Mouse (Mus musculus) cerebellum, postnatal 25 days (tissue): ENCODE measurements at regions not wholly inside any gene's neighbourhood (a gene's known extent, or its start where the extent isn't known, plus 50 kb on each side); places are given as distances from the start of the nearest gene placed in this dataset.
"Not testable (repeated sequence)": the region's sequence is repeated elsewhere in the genome, so short reads cannot be mapped to it uniquely, and the experiment has no call there.

ENCODE experiments used
- DNase-seq, 2 experiments: peaks; one replicate each; pipeline ENCODE4 v3.0.0; 2021; ENCODE audit warnings: mixed read lengths in 2 of 2

DNA sequence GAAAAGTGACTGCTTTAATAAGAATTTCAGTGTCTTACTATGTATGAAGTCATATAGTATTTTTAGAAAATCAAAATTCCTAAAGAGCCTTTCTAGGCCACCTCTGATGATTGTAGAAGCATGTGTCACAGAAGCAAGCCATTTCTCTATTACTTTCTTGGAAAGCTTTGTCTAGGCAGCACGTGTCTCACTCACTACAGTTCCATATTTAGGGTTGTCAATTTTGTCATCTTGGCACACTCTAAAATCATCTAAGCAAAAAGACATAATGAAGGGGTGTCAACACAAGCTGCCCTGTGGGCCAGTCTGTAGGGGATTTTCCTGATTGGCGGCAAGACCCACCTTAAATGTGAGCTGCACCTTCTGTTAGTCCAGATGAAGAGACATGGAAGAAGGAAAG lies 723.1 kb upstream of the Brinp1 start:
- DNase-seq = no peak

DNA sequence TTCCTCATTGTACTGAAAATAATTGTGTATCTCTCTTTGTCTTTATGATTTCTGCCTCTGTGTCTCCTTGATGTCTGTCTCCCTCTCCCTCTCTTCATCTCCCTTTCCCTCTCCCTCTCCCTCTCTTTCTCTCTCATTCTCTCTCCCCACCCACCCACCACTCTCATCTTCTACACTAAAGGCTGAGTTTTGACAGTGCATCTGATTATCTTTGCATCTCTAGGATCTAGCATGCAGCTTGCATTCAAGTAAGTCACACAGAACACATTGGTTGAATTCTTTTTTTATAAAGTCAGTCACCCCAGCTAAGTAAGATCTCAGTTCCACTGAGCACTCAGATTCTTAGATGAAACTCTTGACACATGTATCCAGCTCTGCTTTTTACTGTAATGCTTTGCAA lies 719.3 kb upstream of the Brinp1 start:
- no peak for DNase-seq

DNA sequence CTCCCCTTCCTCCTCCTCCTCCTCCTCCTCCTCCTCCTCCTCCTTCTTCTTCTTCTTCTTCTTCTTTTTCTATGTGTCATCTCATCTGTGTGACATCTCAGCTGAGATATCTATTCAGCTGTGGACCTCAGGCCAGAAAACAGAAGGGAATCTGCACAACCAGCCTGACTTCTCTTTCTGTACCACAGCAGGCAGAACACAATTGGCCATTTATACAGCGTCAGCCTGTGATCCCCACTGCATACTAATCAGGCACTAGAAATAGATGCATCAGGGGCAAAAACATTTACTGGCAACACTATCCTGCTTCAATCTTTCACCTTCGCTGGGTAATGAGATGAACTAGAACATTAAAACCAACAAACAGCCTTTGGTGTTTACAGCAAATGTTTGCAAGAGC lies 674.7 kb upstream of the Brinp1 start:
- no peak for DNase-seq

DNA sequence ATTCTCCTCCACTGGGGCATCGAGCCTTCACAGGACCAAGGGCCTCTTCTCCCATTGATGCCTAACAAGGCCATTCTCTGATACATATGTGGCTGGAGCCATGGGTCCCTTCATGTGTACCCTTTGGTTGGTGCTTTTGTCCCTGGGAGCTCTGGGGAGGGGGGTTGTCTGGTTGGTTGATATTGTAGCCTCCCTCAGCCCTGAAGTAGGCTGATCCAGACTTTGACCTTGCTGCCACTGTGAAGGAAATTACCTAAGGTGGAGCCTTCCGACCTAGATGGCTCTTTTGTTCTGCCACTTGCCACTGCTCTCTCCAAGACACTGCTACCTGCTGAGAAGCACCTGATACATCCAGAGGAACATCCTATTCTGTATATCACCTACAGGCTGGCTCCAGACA lies 672.2 kb upstream of the Brinp1 start:
- DNase-seq = not testable (repeated sequence)

DNA sequence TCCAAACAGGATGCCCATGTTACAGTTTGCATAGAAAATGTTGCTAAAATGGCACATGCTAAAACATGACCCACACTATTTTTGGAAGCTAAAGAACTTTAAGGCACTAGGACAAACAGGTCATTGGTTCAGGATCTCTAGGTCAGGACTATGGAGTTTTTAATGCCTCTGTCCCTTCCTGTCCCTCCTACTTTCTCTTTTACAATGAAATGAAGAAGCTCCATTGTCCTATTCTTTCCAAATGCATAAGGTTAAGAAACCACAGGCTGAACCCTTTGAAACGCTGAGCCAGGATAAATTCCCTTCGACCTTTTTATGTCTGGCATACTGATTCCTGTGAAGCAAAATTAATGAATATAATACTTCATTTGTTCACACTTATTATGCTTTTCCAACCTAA lies 671.6 kb upstream of the Brinp1 start:
- no peak for DNase-seq

DNA sequence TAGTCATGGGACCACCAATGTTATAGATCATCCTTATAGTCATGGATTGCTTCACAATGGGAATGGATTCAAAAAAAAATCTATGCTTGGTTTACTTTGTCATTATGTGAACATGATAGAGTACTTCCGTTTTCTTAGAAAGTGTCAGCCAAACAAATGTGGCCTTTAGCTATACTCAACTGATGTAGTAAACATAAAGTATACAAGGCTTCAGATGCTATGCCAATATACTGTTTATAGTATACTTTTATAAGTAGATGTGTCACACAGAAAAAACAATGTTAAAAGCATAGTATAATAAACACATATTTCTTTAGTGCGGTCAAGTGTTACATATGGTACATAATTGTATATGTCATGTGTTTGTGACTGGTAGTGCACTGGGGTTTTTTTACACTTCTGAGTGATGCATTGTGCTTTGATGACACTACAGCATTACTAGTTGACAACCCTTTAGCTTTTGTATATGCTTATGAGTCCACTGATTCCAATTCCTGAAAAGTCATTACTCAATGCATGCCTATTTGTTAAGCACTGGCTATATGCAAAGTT lies 666.9 kb upstream of the Brinp1 start:
- no peak for DNase-seq

DNA sequence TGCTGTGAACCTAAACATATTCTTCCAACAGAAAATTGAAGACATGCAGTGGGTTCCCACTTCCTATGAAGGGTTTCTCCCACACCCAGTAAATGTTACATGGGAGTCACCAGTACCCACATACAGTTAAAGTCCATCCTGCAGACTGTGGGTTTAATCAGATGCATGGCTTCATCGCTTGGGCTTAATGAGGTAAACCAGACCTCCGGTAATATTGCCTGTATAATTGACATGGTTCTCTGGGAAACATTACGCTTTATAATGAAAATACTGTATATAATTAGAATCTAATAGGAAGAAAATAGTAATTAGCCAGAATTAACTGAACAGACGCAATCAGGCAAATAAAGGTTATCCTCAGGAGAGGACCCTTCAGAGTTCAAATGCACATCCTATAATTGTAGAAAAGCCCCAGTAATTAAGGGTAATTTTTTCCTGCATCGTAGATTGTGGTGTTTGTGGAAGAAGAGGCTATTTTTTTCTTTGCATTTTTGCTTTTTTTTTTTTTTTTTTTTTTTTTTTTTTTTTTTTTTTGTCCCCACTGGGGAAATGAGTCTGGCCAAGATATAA lies 664.0 kb upstream of the Brinp1 start:
- no peak for DNase-seq

DNA sequence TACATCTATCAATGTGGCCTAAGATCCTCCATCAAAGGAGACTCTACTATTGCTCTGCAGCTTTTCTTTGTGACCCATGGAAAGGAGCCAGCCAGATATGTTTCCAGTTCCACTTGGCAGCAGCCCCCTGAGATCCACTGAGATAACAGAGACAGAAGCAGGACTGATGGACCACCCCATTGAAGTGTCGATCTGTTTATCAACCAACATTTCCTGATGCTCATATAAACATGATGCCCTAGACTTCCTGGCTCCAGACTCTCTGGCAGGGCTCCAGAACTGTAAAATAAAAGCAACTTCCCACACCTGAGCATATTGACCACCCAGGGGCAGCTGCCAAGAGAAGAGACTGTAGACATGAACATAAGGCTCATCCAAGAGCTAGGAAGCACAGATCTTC lies 660.7 kb upstream of the Brinp1 start:
- no peak for DNase-seq

DNA sequence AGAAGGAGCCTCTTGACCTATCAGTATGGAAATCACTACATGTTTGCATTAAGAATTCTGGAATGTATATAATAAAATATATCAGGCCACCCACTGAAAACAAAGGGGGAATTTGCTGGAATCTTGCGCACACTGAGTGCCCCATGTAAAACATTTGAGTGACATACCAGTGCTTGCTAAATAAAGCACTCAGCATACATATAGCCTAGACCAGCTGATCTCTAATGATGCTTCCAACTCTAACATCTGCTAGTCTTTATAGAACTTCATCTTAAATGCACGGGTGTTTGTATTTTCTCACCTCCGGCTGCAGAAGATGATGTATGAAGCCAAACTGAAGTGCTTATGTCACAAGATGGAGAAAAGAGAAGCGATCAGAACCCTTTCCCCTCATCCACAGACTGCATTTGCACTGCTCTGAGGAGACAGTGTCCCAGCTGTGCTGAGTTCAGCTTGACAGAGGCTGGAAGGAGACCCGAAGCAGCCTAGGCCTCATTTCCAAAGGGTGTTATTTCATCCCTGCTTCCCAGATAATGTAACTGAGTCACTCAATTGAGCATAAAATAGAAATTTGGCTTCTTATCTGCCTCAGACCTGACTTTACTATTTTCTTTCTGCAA lies 657.6 kb upstream of the Brinp1 start:
- DNase-seq = no peak

DNA sequence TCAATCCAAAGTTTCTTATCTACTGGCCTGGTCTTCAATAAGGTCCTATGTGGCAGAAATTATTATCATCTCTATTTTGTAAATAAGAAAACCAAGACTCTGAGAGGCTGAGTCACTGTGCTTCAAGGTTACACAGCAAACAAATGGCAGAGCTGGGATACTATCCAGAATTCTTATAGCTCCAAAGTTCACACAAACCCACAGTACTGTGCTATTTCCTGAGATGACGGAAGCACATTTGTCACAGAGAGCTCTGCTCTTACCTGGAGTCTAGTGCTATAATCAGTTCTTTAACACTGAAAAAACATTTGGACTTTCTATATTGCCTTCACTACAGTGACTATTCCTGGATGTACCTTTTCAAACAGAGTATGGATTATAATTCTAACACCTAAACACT lies 654.7 kb upstream of the Brinp1 start:
- no peak for DNase-seq

DNA sequence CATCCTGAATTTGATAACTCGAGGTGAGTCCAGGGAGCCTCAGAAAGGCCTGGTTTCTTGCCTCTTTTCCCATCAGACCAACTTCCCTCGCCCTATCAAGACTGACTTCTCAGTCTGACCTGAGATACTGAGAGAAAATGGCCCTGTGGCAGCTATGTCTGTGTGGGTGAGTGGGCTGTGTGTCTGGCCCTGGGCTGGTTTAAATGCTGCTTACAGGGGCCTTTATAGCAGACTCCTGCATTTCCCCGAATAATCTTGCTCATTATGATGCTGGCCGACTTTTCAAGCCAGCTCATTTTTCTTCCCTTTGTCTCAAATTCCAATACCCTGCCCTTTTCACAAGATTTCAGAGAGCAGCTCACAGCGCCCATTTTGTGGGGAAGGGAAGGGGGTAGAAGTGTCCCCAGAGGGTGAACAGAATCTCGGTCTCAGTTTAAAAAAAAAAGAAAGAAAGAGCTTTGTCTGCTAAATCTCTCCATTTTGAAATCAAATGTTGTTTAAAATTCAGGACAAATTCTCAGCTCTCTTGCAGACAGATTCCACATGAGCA lies 642.9 kb upstream of the Brinp1 start:
- no peak for DNase-seq

DNA sequence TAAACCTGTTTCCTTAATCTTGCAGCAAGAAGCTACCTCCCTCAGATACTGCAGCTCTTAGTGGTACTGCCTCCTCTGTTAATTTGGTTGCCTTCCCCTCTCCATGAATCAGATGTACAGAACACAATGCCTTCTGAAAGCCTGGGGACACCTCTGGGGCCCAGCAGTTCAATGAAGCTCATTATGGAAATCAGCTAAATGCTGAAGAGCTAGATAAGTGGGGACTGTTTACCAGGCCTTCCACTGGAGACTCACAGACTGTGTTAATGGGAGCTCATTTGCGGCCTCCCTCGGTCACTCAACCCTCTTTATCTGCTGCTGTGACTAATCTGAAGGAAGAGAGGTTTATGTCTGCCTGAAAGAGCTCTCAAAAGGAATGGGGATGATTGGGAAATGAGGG lies 639.8 kb upstream of the Brinp1 start:
- DNase-seq = no peak

DNA sequence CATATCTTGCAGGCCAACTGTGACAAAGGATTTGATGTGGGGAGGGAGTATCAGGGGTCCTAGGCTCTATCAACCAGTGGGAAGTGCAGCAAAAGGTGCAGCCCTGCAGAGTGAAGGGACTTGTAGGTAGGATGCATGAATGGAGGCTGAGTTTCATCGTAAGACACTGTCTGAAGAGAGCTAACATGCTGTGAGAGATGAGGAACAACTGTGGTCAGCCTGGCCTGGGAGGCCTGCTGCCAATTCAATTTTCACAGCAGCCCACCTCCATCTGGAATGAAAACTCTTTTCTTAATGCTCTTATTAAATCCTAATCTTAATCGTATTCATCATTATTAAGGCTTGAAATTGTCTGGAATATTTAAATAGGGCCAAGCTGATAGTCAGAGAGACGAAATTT lies 622.1 kb upstream of the Brinp1 start:
- no peak for DNase-seq

DNA sequence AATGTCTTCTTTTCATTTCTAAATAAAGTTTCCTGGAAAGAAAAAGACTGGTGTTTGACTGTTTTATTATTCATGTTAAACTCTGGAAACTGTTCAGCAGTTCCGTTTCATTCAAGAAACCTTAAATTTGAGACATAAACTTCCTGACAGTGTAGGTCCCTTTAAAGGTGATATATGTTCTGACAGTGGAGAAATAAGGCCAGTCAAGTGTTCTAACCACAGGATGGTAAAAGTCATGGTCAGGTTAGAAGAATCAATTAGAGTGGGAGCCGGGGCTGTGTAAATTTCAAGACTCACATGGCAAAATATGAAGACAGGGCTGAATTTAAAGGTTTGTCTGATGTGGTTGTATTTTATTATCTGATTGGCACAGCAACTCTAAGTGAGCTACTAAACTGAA lies 593.9 kb upstream of the Brinp1 start:
- DNase-seq = no peak

DNA sequence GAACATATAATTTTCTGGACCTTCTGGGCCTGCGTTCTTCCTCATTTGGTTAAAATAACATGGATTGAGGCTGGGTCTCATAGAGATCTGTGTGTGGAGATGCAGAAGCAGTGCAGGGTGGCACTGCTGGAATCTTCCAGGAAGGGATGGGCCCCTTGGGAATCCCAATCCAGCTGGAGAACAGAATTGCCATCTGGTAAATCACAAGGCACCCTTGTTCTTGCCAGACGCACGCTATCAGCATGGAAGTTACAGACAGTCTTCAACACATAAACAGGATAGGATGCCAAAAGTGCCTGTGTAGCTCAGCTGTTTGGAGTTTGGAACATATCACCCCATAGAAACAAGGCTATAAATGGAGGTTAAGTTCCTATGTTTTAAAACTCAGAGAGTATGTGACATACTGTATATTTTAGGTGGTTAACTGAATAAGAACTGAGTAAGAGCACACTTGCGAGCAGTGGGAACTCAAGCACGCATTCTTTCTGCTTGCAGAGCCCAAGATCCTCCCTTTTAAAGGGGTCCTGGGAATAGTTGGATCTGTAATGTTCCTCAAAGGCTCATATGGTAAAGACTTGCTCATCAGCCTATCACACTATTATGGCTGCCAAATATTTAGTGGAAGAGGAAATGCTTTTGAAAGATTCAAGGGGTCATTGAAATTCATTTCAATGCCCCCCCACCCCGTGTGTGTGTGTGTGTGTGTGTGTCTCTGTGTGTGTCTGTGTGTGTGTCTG lies 584.1 kb upstream of the Brinp1 start:
- no peak for DNase-seq

DNA sequence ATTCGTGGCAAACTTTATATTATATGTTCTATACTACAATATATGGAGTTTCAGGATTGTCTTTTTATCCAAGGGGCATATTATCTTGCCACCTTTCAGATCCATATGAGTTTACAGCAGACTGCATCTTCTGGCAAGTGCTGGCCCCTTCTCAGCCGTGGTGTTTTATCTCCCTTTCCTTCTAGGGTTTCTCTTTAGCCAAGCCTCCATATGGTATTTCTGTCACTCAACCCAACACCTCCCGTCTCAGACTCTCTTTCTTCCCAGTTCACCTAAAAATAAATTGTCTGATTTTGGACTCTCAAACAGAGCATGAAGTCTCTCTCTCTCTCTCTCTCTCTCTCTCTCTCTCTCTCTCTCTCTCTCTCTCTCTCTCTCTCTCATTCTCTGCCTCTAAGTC lies 578.9 kb upstream of the Brinp1 start:
- peak in 1 of 2 experiments; percentile 3 for DNase-seq

DNA sequence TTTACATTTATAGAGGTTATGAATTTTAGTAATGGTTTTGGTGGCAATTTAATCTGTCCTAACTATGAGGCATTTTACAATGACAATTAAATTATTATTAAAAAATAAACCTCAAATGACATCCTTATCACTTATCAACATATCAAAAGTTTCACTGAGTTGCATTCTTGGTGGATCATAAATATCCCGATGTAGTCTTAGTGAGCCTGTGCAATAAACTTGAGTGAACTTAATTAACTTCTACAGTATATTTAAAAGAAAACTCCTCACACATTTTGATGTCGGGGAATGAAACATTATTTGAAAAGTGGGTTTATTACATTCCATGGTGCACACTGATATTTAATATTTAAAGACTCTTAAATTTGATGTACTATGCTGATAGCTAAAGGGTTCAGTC lies 568.9 kb upstream of the Brinp1 start:
- no peak for DNase-seq

DNA sequence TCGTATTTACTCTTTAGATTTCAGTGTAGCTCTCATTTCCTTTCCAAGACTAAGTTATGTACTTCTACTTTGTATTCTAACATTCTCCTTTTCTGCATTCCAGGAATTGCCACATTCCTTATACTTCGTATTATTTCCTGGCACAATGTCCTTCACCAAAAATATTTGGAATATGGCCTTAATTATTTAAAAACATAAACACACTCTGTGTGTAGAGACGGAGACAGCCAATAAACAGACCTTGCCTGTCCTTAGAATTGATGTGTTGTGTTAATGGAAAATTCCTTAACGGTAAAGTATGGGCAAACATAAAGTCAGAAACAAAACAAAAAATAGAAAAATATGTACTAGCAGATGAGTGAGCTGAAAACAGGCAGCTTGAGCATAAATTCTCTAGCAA lies 554.1 kb upstream of the Brinp1 start:
- no peak for DNase-seq

DNA sequence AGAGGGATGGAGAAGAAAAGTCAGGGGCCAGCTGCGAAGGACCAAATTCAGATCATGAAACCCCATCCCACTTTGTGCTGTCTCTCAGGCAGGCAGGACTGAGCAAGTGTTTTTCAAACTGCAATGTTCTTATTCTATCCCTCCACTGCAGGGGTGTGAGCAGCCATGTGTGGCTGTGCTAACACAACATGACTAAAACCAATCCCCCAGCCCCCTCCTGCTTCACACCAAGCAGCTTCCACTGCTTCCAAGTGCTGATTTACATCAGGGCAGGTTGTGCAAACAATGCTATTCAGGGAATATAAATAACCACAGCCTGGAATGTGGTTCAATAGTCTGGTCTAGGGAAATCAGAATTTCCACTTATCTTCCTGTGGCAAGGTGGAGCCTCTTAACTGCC lies 517.0 kb upstream of the Brinp1 start:
- no peak for DNase-seq

DNA sequence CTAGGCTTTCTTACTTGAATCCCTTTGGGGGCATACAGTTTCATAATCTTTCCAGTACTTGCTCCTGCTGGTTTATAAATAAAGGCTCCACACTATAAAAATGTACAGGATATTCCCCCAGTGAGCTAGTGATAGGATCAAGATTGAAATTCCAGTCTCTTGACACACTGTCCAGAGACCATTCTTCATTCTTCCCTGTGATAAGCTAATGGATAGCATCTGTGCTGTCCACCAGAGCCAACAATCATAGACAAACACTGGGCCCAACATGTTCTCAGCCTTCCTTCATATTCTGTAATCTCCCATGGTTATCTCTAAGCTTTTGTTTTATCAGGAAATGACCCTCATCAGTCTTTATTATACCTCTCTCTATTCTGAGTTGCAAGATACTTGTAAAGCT lies 505.8 kb upstream of the Brinp1 start:
- no peak for DNase-seq

DNA sequence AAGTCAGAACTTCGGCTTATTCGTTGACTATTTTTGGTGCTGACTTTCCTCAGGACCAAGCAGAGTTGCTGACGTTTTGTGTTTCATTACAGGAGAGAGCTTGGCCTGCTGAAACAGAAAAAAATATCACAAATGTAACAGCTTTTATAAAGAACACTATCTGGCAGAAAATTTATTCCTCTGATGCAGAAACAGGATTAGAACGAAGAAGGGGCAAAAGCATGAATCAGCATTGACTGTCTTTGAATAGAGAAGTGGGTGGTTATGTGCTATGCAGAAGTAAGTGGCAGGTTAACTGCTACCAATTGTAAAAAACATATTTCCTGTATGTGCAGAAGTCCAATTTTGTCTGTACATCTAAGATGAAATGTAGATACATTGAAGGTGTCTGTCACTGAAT lies 502.2 kb upstream of the Brinp1 start:
- DNase-seq = no peak

DNA sequence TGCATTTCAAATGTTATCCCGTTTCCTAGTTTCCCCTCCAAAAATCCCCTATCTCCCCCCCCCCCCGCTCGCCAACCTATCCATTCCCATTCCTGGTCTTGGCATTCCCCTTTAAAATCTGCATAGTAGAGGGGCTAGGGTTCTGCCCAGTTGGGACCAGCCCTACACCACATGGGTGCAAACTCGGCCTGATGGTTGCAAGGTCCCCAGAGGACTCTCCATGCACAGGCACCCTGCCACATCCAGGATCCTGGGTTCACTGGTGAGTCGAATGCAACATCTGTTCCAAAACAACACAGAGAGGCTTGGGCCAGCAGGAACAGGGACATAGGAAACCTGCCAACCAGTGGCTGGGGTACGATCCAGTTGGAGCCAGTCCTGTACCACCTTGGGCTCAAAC lies 492.0 kb upstream of the Brinp1 start:
- DNase-seq = no peak

DNA sequence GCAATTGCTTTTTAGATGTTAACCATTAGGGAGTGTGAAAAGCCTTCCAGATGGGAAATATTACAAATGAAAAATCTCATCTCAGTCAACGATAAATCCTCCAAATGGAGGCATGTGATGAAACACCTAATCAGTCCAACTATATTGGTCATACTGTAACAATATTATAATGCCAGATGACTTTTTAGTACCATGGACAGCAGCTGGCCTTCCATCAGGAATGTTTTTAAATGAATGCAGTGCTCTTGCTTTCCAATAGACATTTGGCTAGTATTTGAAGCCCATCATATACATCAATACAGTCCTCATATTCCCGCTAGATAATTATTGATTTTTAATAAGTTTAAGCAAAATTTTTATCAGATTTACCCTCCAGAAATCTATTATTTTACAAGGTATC lies 489.8 kb upstream of the Brinp1 start:
- no peak for DNase-seq

DNA sequence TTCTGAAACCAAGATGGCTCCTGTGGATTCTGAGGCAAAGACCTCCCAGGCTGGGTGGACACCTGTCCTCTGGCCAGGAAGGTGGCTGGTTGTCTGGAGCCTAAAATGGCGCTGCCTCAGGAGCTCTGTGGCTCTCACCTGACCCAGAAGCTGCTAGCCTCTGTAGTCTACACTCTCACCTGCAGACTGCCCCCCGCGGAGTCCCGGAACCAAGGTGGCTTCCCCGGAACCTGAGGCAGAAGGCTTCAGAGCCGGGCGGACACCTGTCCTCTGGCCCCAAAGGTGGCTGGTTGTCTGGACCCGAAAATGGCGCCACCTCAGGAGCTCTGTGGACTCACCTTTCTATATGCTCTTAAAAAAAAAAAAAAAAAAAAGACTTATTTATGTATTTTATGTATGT lies 481.2 kb upstream of the Brinp1 start:
- peak in 1 of 2 experiments; percentile 4 for DNase-seq
